Mouse (Mus musculus) myocyte (in vitro differentiated cells): ENCODE measurements around the gene Plekhs1.

Source experiments
- CEBPB ChIP-seq: IDR thresholded peaks from 2 replicates; pipeline ENCODE4 v1.6.1; 2011; ENCODE audit warnings: mild to moderate bottlenecking, moderate library complexity; ENCODE audit not compliant: poor library complexity, insufficient read depth, severe bottlenecking
- E2F4 ChIP-seq: IDR thresholded peaks from one replicate; pipeline ENCODE4 v1.6.1; 2011; ENCODE audit warnings: mild to moderate bottlenecking, control low read depth, moderate library complexity; ENCODE audit not compliant: insufficient read depth
- MAX ChIP-seq: IDR thresholded peaks from one replicate; pipeline ENCODE4 v1.6.1; 2011; ENCODE audit warnings: low read depth, mild to moderate bottlenecking, control low read depth
- MYOD1 ChIP-seq, 3 experiments: IDR thresholded peaks; one replicate each; pipeline ENCODE4 v1.6.1; 2011; ENCODE audit warnings: control low read depth in 2 of 3, low read depth in 2 of 3, mild to moderate bottlenecking in 2 of 3, moderate library complexity in 1 of 3; ENCODE audit not compliant: insufficient read length in 2 of 3, control insufficient read depth in 1 of 3
- MYOG ChIP-seq, 3 experiments: IDR thresholded peaks; one replicate each; pipeline ENCODE4 v1.6.1; 2011; ENCODE audit warnings: control low read depth in 2 of 3, low read depth in 2 of 3, mild to moderate bottlenecking in 2 of 3; ENCODE audit not compliant: insufficient read length in 2 of 3, control insufficient read depth in 1 of 3, insufficient read depth in 1 of 3
- POLR2A ChIP-seq: IDR thresholded peaks from one replicate; pipeline ENCODE4 v1.6.1; 2011; ENCODE audit warnings: low read depth, mild to moderate bottlenecking, control low read depth, moderate library complexity; ENCODE audit not compliant: insufficient read length
- POLR2AphosphoS2 ChIP-seq: IDR thresholded peaks from one replicate; pipeline ENCODE4 v1.6.1; 2011; ENCODE audit warnings: low read depth, control low read depth; ENCODE audit not compliant: insufficient read length
- REST ChIP-seq: IDR thresholded peaks from one replicate; pipeline ENCODE4 v1.6.1; 2011; ENCODE audit warnings: mild to moderate bottlenecking, control low read depth, moderate library complexity; ENCODE audit not compliant: insufficient read depth, insufficient read length
- SRF ChIP-seq: IDR thresholded peaks from one replicate; pipeline ENCODE4 v1.6.1; 2011; ENCODE audit warnings: low read depth; ENCODE audit not compliant: control insufficient read depth, insufficient read length
- TCF12 ChIP-seq: IDR thresholded peaks from one replicate; pipeline ENCODE4 v1.6.1; 2011; ENCODE audit warnings: mild to moderate bottlenecking, control low read depth; ENCODE audit not compliant: poor library complexity, insufficient read depth, severe bottlenecking
- TCF3 ChIP-seq: IDR thresholded peaks from one replicate; pipeline ENCODE4 v1.6.1; 2011; ENCODE audit warnings: low read depth, control low read depth; ENCODE audit not compliant: insufficient read length
- USF1 ChIP-seq: IDR thresholded peaks from one replicate; pipeline ENCODE4 v1.6.1; 2011; ENCODE audit warnings: low read depth, mild to moderate bottlenecking, control low read depth, moderate library complexity

GRCm38 (mm10) chr19:56432706-56433105 lies 28.7 kb upstream of the Plekhs1 start:
- TF ChIP-seq E2F4 (no peak), MYOD1 (IDR thresholded peaks at IDR 0.05; ENCODE audit: control insufficient read depth in 1 of 3, insufficient read length in 2 of 3, low read depth in 2 of 3) (no peak), MYOG (IDR thresholded peaks at IDR 0.05; ENCODE audit: control insufficient read depth in 1 of 3, insufficient read depth in 1 of 3, insufficient read length in 2 of 3, low read depth in 2 of 3) (no peak), POLR2A (no peak), CEBPB (no peak), MAX (no peak), USF1 (no peak), TCF12 (no peak), TCF3 (no peak), POLR2AphosphoS2 (no peak), SRF (no peak), REST (no peak)
